Mouse (Mus musculus) stomach, postnatal 0 days (tissue): Measurements from ENCODE around the gene Pde4dip. TPM values are rescaled to one million over a fixed set of nuclear protein-coding genes. Genes with fewer than 3 reads are reported as not detected.

Source experiments
- ATAC-seq: fragments of 200-750 bp; cut with Nextera tagmentation; 2 replicates; pipeline ENCODE4 v1.8.0; 2017; ENCODE audit not compliant: low FRiP score, low TSS enrichment
- DNase-seq: peaks from one replicate; pipeline ENCODE4 v3.0.0-alpha.2; 2016; ENCODE audit warnings: low spot score
- H3K27ac ChIP-seq: fragments of 300-500 bp; sonication (generic); replicated peaks from 2 replicates; pipeline ENCODE4 v1.5.1; 2014; ENCODE audit warnings: mild to moderate bottlenecking, control low read depth
- H3K27me3 ChIP-seq: fragments of 300-500 bp; sonication (generic); 2 replicates; pipeline ENCODE4 v1.6.1; 2014; ENCODE audit warnings: low read length; ENCODE audit not compliant: control insufficient read depth, insufficient read depth
- H3K36me3 ChIP-seq: fragments of 300-500 bp; sonication (generic); 2 replicates; pipeline ENCODE4 v1.6.1; 2014; ENCODE audit warnings: low read length, mixed read lengths; ENCODE audit not compliant: control insufficient read depth, insufficient read depth
- H3K4me1 ChIP-seq: fragments of 300-500 bp; sonication (generic); replicated peaks from 2 replicates; pipeline ENCODE4 v1.6.1; 2014; ENCODE audit warnings: antibody characterized with exemption; ENCODE audit not compliant: control insufficient read depth, insufficient read depth
- H3K4me2 ChIP-seq: fragments of 300-500 bp; sonication (generic); replicated peaks from 2 replicates; pipeline ENCODE4 v1.6.1; 2014; ENCODE audit warnings: low read depth, mild to moderate bottlenecking, control low read depth, moderate library complexity
- H3K4me3 ChIP-seq: fragments of 300-500 bp; sonication (generic); 2 replicates; pipeline ENCODE4 v1.5.1; 2014; ENCODE audit warnings: low read depth, low read length, control low read depth
- H3K9ac ChIP-seq: fragments of 300-500 bp; sonication (generic); 2 replicates; pipeline ENCODE4 v1.6.1; 2014; ENCODE audit warnings: mild to moderate bottlenecking, low read length, control low read depth, mixed read lengths
- H3K9me3 ChIP-seq: fragments of 300-500 bp; sonication (generic); 2 replicates; pipeline ENCODE4 v1.6.1; 2016; ENCODE audit warnings: low read length; ENCODE audit not compliant: control insufficient read depth
- CTCF ChIP-seq: IDR thresholded peaks from 2 replicates; pipeline ENCODE4 v1.5.1; 2016; ENCODE audit warnings: antibody characterized with exemption, low read depth, mild to moderate bottlenecking, moderate library complexity
- EP300 ChIP-seq: optimal IDR thresholded peaks from 2 replicates; pipeline ENCODE3; 2016; ENCODE audit warnings: antibody characterized with exemption
- WGBS: fragments of 180-500 bp; shearing (Covaris S2); extraction: QIAGEN DNeasy Blood & Tissue Kit; methylation state at CpG from one replicate; pipeline ENCODE4 v1.1.7; 2014; 5-methylcytosine and 5-hydroxymethylcytosine counted together
- polyA plus RNA-seq: library from polyadenylated mRNA; unstranded; fragments of >200 nt; fragmentation: Nextera tagmentation; extraction: Ambion mirVana; gene quantifications from 2 replicates; pipeline ENCODE4 v1.2.1, GENCODE M21; 2015

Pde4dip gene
- polyA plus RNA-seq, 1 experiment from 2014 or later: 9.9 TPM

- no peak for DNase-seq
- H3K27me3 ChIP-seq: no peaks in the 10 kb centered on the region
- TF ChIP-seq CTCF (no peak), EP300 (no peak)
- H3K9me3 ChIP-seq: no peaks in the 10 kb centered on the region
- no peak overlapping the region for H3K27ac ChIP-seq
- H3K4me3 ChIP-seq: no peak overlapping the region
- no peak overlapping the region for H3K9ac ChIP-seq
- 45% methylated on average over 2 of the region's 2 CpGs for WGBS
- no peaks in the 10 kb centered on the region for H3K4me1 ChIP-seq
- H3K36me3 ChIP-seq: no peaks in the 10 kb centered on the region
- H3K4me2 ChIP-seq: no peak overlapping the region
- peak; percentile 72 for ATAC-seq
Observed at GRCm38 (mm10) chr3:97844821-97845201, 43.7 kb downstream of the Pde4dip start.

GRCm38 (mm10) chr3:97844163-97844820, 44.2 kb downstream of the Pde4dip start:
- no peak overlapping the region for H3K4me2 ChIP-seq
- TF ChIP-seq EP300: no peak
- no peak for TF ChIP-seq CTCF
- WGBS: 66% methylated on average over 7 of the region's 7 CpGs
- no peak overlapping the region for H3K4me3 ChIP-seq
- ATAC-seq: peak; percentile 89
- DNase-seq: peak; percentile 62
- no peak overlapping the region for H3K27ac ChIP-seq
- no peaks in the 10 kb centered on the region for H3K27me3 ChIP-seq
- H3K9me3 ChIP-seq: no peaks in the 10 kb centered on the region
- no peaks in the 10 kb centered on the region for H3K36me3 ChIP-seq
- no peak overlapping the region for H3K9ac ChIP-seq
- no peaks in the 10 kb centered on the region for H3K4me1 ChIP-seq

GRCm38 (mm10) chr3:97842641-97843040, 45.9 kb downstream of the Pde4dip start:
- TF ChIP-seq EP300 (no peak), CTCF (no peak)
- Histone ChIP-seq H3K36me3 (no peaks in the 10 kb centered on the region), H3K9me3 (no peaks in the 10 kb centered on the region), H3K27ac (no peak overlapping the region), H3K4me2 (no peak overlapping the region), H3K9ac (no peak overlapping the region), H3K4me3 (no peak overlapping the region), H3K27me3 (no peaks in the 10 kb centered on the region), H3K4me1 (no peaks in the 10 kb centered on the region)
- no peak for ATAC-seq
- DNase-seq: no peak
- WGBS: 50% methylated on average over 2 of the region's 2 CpGs

GRCm38 (mm10) chr3:97840439-97840838, 48.1 kb downstream of the Pde4dip start:
- Histone ChIP-seq H3K4me2 (no peak overlapping the region), H3K4me3 (no peak overlapping the region), H3K27ac (no peak overlapping the region), H3K27me3 (no peaks in the 10 kb centered on the region), H3K36me3 (no peaks in the 10 kb centered on the region), H3K4me1 (no peaks in the 10 kb centered on the region), H3K9ac (no peak overlapping the region), H3K9me3 (no peaks in the 10 kb centered on the region)
- no peak for TF ChIP-seq EP300
- TF ChIP-seq CTCF: peak; percentile 62
- ATAC-seq (no peak), DNase-seq (no peak)

GRCm38 (mm10) chr3:97835888-97836287, 52.6 kb downstream of the Pde4dip start:
- H3K27me3 ChIP-seq: no peaks in the 10 kb centered on the region
- H3K4me3 ChIP-seq: no peak overlapping the region
- DNase-seq (no peak), ATAC-seq (no peak)
- H3K36me3 ChIP-seq: no peaks in the 10 kb centered on the region
- H3K4me2 ChIP-seq: no peak overlapping the region
- no peak overlapping the region for H3K9ac ChIP-seq
- TF ChIP-seq CTCF: no peak
- no peak for TF ChIP-seq EP300
- 68% methylated on average over 5 of the region's 5 CpGs for WGBS
- no peaks in the 10 kb centered on the region for H3K4me1 ChIP-seq
- H3K9me3 ChIP-seq: no peaks in the 10 kb centered on the region
- H3K27ac ChIP-seq: no peak overlapping the region

- H3K4me3 ChIP-seq: no peak overlapping the region
- TF ChIP-seq EP300 (no peak), CTCF (no peak)
- H3K27ac ChIP-seq: no peak overlapping the region
- no peaks in the 10 kb centered on the region for H3K27me3 ChIP-seq
- H3K4me2 ChIP-seq: no peak overlapping the region
- WGBS: 20% methylated on average over 1 of the region's 1 CpGs
- no peaks in the 10 kb centered on the region for H3K4me1 ChIP-seq
- ATAC-seq (no peak), DNase-seq (no peak)
- H3K9me3 ChIP-seq: no peaks in the 10 kb centered on the region
- H3K36me3 ChIP-seq: no peaks in the 10 kb centered on the region
- H3K9ac ChIP-seq: no peak overlapping the region
Observed at GRCm38 (mm10) chr3:97834625-97835024, 53.9 kb downstream of the Pde4dip start.
